Mouse (Mus musculus): Measurements from ENCODE around the gene Alpl. TPM values are rescaled to one million over a fixed set of nuclear protein-coding genes. Genes with fewer than 3 reads are reported as not detected.

Alpl gene
- polyA plus RNA-seq, 1 experiment from 2014 or later, result 3.0 TPM

GRCm38 (mm10) chr4:137721563-137721962 is 74.6 kb downstream of the Alpl start:
- Histone ChIP-seq H3K27me3 (replicated peaks; ENCODE audit: insufficient read depth, low read length) (peaks cover 8% of the 10 kb centered on the region; the same call in 1 of the 2 replicates), H3K9me3 (ENCODE audit: low read length) (no peaks in the 10 kb centered on the region), H3K27ac (ENCODE audit: low read length) (no peak overlapping the region), H3K36me3 (ENCODE audit: insufficient read depth, low read length) (peaks cover 3% of the 10 kb centered on the region; the same call in 1 of the 2 replicates), H3K4me3 (ENCODE audit: low read depth, low read length) (no peak overlapping the region), H3K4me1 (ENCODE audit: insufficient read depth, low read depth, low read length) (no peaks in the 10 kb centered on the region), H3K9ac (replicated peaks; ENCODE audit: low read depth) (no peak overlapping the region), H3K4me2 (replicated peaks; ENCODE audit: low read depth, low read length) (no peak overlapping the region)
- TF ChIP-seq EP300 (IDR thresholded peaks at IDR 0.05), result no peak
- no peak for TF ChIP-seq CTCF (IDR thresholded peaks at IDR 0.05)
- DNase-seq (ENCODE audit: low spot score) (no peak), ATAC-seq (no peak)
- WGBS, result 85% methylated on average over 15 of the region's 15 CpGs

GRCm38 (mm10) chr4:137719378-137720077 is 76.7 kb downstream of the Alpl start:
- no peak for ATAC-seq
- WGBS, result 35% methylated on average over 15 of the region's 15 CpGs
- Histone ChIP-seq H3K4me3 (ENCODE audit: low read depth, low read length) (no peak overlapping the region), H3K9me3 (ENCODE audit: low read length) (no peaks in the 10 kb centered on the region), H3K27me3 (replicated peaks; ENCODE audit: insufficient read depth, low read length) (peaks cover 8% of the 10 kb centered on the region; the same call in 1 of the 2 replicates), H3K9ac (replicated peaks; ENCODE audit: low read depth) (no peak overlapping the region), H3K4me1 (ENCODE audit: insufficient read depth, low read depth, low read length) (no peaks in the 10 kb centered on the region), H3K27ac (ENCODE audit: low read length) (no peak overlapping the region), H3K4me2 (replicated peaks; ENCODE audit: low read depth, low read length) (no peak overlapping the region), H3K36me3 (ENCODE audit: insufficient read depth, low read length) (peaks cover 3% of the 10 kb centered on the region; the same call in 1 of the 2 replicates)
- TF ChIP-seq EP300 (IDR thresholded peaks at IDR 0.05), result no peak
- no peak for TF ChIP-seq CTCF (IDR thresholded peaks at IDR 0.05)
- no peak for DNase-seq (ENCODE audit: low spot score)

- H3K9me3 ChIP-seq (ENCODE audit: low read length), result no peaks in the 10 kb centered on the region
- H3K27me3 ChIP-seq (replicated peaks; ENCODE audit: insufficient read depth, low read length), result 0 out of 2 replicates have a peak, but pooled peaks cover 3% of the 10 kb centered on the region
- peaks cover 3% of the 10 kb centered on the region; the same call in 1 of the 2 replicates for H3K36me3 ChIP-seq (ENCODE audit: insufficient read depth, low read length)
- TF ChIP-seq EP300 (IDR thresholded peaks at IDR 0.05) (no peak), CTCF (IDR thresholded peaks at IDR 0.05) (no peak)
- H3K4me1 ChIP-seq (ENCODE audit: insufficient read depth, low read depth, low read length), result no peaks in the 10 kb centered on the region
- H3K9ac ChIP-seq (replicated peaks; ENCODE audit: low read depth), result no peak overlapping the region
- H3K4me3 ChIP-seq (ENCODE audit: low read depth, low read length), result no peak overlapping the region
- 66% methylated on average over 15 of the region's 15 CpGs for WGBS
- H3K27ac ChIP-seq (ENCODE audit: low read length), result no peak overlapping the region
- no peak overlapping the region for H3K4me2 ChIP-seq (replicated peaks; ENCODE audit: low read depth, low read length)
- DNase-seq (ENCODE audit: low spot score) (no peak), ATAC-seq (no peak)
Measured at GRCm38 (mm10) chr4:137717671-137718070, 78.5 kb downstream of the Alpl start.

- no peak overlapping the region for H3K4me2 ChIP-seq (replicated peaks; ENCODE audit: low read depth, low read length)
- ATAC-seq (no peak), DNase-seq (ENCODE audit: low spot score) (no peak)
- 56% methylated on average over 6 of the region's 7 CpGs for WGBS
- no peaks in the 10 kb centered on the region for H3K4me1 ChIP-seq (ENCODE audit: insufficient read depth, low read depth, low read length)
- peaks cover 3% of the 10 kb centered on the region; the same call in 1 of the 2 replicates for H3K36me3 ChIP-seq (ENCODE audit: insufficient read depth, low read length)
- no peak overlapping the region for H3K4me3 ChIP-seq (ENCODE audit: low read depth, low read length)
- H3K9ac ChIP-seq (replicated peaks; ENCODE audit: low read depth), result no peak overlapping the region
- TF ChIP-seq CTCF (IDR thresholded peaks at IDR 0.05), result no peak
- TF ChIP-seq EP300 (IDR thresholded peaks at IDR 0.05), result no peak
- no peak overlapping the region for H3K27ac ChIP-seq (ENCODE audit: low read length)
- 0 out of 2 replicates have a peak, but pooled peaks cover 3% of the 10 kb centered on the region for H3K27me3 ChIP-seq (replicated peaks; ENCODE audit: insufficient read depth, low read length)
- H3K9me3 ChIP-seq (ENCODE audit: low read length), result no peaks in the 10 kb centered on the region
Measured at GRCm38 (mm10) chr4:137717005-137717404, 79.2 kb downstream of the Alpl start.

GRCm38 (mm10) chr4:137714020-137714624 is 82.1 kb downstream of the Alpl start:
- 8% methylated on average over 8 of the region's 8 CpGs for WGBS
- Histone ChIP-seq H3K4me2 (replicated peaks; ENCODE audit: low read depth, low read length) (no peak overlapping the region), H3K4me1 (ENCODE audit: insufficient read depth, low read depth, low read length) (no peaks in the 10 kb centered on the region), H3K27ac (ENCODE audit: low read length) (no peak overlapping the region), H3K9ac (replicated peaks; ENCODE audit: low read depth) (no peak overlapping the region), H3K36me3 (ENCODE audit: insufficient read depth, low read length) (no peaks in the 10 kb centered on the region), H3K27me3 (replicated peaks; ENCODE audit: insufficient read depth, low read length) (no peaks in the 10 kb centered on the region), H3K9me3 (ENCODE audit: low read length) (no peaks in the 10 kb centered on the region), H3K4me3 (ENCODE audit: low read depth, low read length) (no peak overlapping the region)
- TF ChIP-seq CTCF (IDR thresholded peaks at IDR 0.05) (peak; percentile 73), EP300 (IDR thresholded peaks at IDR 0.05) (no peak)
- DNase-seq (ENCODE audit: low spot score) (peak; percentile 63), ATAC-seq (peak; percentile 43)

- Histone ChIP-seq H3K27me3 (replicated peaks; ENCODE audit: insufficient read depth, low read length) (0 out of 2 replicates have a peak, but pooled peaks cover 1% of the 10 kb centered on the region), H3K4me3 (ENCODE audit: low read depth, low read length) (no peak overlapping the region), H3K9me3 (ENCODE audit: low read length) (no peaks in the 10 kb centered on the region), H3K27ac (ENCODE audit: low read length) (peak overlapping the region; percentile 14; the same call in 1 of the 2 replicates), H3K9ac (replicated peaks; ENCODE audit: low read depth) (no peak overlapping the region), H3K4me2 (replicated peaks; ENCODE audit: low read depth, low read length) (no peak overlapping the region), H3K4me1 (ENCODE audit: insufficient read depth, low read depth, low read length) (no peaks in the 10 kb centered on the region), H3K36me3 (ENCODE audit: insufficient read depth, low read length) (no peaks in the 10 kb centered on the region)
- ATAC-seq (peak; percentile 71), DNase-seq (ENCODE audit: low spot score) (no peak)
- TF ChIP-seq CTCF (IDR thresholded peaks at IDR 0.05) (no peak), EP300 (IDR thresholded peaks at IDR 0.05) (peak; percentile 89)
- whole genome bisulfite sequencing, result 25% methylated on average over 13 of the region's 13 CpGs
Measured at GRCm38 (mm10) chr4:137712963-137713362, 83.2 kb downstream of the Alpl start.
